In genomic region chr13:64361020-64361419, GRCm38 (mm10) we compare ENCODE assay signal across 15 mouse cellular contexts.
"Had no signal": no experiment of that assay in that cellular context is flagged by ENCODE, and none has a peak within 500 bp of the region (broad histone marks: within the 10 kb centered on the region; RNA-seq: fewer than 3 reads in every experiment).

No protein-coding gene starts in this region.

- DNase-seq: lung, adult 2 months; lung, postnatal 14 days; lung, postnatal 36 days; right cerebral cortex, postnatal 14 days; thymus, adult 18-20 months; thymus, postnatal 14 days; thymus, postnatal 36 days had no signal

- H3K27ac ChIP-seq: lung, embryonic 15.5 days; macrophage; midbrain, embryonic 13.5 days; midbrain, embryonic 15.5 days; neural tube, embryonic 12.5 days had no signal

- H3K9me3 ChIP-seq: lung, embryonic 15.5 days; megakaryocyte, embryonic 14.5 days; midbrain, embryonic 13.5 days; midbrain, embryonic 15.5 days; neural tube, embryonic 12.5 days had no signal

- H3K27me3 ChIP-seq: lung, embryonic 15.5 days; megakaryocyte, embryonic 14.5 days; midbrain, embryonic 13.5 days; midbrain, embryonic 15.5 days; neural tube, embryonic 12.5 days had no signal

- H3K4me3 ChIP-seq: lung, embryonic 15.5 days; megakaryocyte, embryonic 14.5 days; midbrain, embryonic 13.5 days; midbrain, embryonic 15.5 days; neural tube, embryonic 12.5 days had no signal

- H3K9ac ChIP-seq: lung, embryonic 15.5 days; midbrain, embryonic 13.5 days; midbrain, embryonic 15.5 days; neural tube, embryonic 12.5 days had no signal

- ATAC-seq: lung, postnatal 0 days; midbrain, embryonic 13.5 days; midbrain, embryonic 15.5 days had no signal

- H3K4me2 ChIP-seq: lung, embryonic 15.5 days; midbrain, embryonic 11.5 days; midbrain, embryonic 13.5 days; midbrain, embryonic 15.5 days; neural tube, embryonic 12.5 days had no signal

- H3K4me1 ChIP-seq: lung, embryonic 15.5 days; megakaryocyte, embryonic 14.5 days; midbrain, embryonic 13.5 days; midbrain, embryonic 15.5 days; neural tube, embryonic 12.5 days had no signal
